Mouse (Mus musculus): ENCODE data around the gene Nos3. TPM values are rescaled to one million over a fixed set of nuclear protein-coding genes. Genes with fewer than 3 reads are reported as not detected.
A peak's percentile ranks its signal among the peaks of the same experiment; 100 is the strongest.

The Nos3 gene
- total RNA-seq, 2 experiments from 2014 or later = 7.1 to 14.2 TPM

DNA sequence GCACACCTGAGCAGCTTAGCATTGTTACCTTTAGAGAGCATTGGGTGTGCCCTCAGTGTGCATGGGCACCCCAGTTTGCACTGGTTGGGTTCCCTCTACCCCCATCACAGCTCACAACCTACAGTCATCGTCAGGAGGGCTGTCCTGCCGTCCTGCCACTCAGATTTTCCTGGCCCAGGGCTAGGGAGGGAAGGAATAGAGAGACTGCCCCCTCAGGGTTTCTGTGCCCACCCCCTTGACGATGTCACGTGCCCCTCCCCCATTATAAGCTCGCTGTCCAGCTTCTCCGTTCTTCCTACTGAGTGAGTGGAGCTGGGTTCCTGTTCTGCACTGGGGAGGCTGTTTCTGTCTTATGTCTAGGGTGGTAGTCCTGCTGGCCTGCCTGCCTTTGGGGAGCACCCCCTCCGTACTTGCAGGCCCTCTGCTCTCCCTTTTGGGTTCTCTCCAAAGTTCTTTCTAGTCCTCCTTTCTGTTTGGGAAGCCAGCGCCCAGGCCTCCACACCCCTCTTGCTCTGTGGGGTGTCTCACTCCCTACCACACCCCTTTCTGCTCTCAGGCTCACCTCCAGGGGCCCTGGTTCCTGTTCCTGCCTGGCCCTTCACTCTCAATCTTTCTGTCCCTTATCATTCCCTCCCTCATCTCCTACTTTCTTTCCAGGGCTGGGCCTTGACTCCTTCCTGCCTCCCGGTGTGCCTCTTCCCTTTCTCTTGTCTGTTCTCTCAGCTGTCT lies 62.1 kb downstream of the Nos3 start:
- no peak for DNase-seq

DNA sequence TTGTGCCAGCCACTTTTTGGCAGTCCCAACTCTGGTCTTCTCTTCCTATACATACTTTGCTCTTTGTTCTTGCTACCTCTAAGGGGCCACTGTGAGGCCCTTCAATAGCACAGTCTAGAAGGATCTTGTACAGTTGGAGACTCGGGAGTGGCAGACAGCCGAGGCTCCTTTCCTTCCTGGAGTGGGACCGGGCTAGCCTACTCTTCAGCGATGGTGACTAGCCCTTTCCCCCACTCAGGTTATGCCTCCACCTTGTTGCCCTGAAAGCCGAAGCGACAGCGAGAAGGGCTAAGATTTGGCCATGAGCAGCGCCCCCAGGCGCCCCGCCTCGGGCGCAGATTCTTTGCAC lies 62.6 kb downstream of the Nos3 start:
- no peak for DNase-seq

DNA sequence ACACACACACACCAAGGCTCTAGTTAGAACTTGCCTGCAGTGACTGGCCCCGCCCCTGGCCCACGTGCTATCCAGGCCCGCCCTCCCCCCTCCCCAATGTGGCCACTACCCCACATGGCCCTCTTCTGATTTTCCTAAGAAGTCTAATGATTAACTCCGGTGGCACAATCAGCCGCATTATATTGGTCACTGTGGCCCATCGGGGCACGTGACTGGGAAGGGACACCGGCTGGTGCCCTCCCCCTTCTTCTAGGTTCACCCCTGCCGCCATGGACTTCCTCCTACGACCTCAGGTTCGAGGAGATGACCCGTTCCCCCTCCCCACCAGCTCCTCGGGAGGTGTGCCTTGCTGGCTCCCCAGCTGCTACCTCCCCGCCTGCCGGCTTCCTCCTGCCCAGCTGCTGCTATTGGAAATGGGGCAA lies 63.4 kb downstream of the Nos3 start:
- DNase-seq = no peak

DNA sequence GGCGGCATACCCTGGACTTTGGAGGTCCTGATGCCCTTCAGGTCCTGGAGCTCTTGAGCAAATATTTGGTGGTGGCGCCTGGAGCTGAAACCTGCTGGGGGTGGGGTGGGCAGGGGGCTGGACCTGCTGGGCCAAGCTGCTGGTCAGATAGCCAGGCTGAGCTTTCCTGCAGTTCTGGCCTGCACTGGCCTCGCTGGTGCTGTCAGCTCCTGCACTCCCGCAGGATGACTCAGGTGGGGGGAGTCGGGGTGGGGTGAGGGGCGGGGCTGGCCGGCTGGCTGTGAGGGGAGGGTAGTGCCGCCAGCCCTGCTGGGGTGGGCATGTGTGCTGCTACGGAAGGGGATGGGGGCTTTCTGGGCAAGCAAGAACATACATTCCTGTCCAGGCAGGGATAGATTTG lies 64.0 kb downstream of the Nos3 start:
- DNase-seq = peak; percentile 60 to 68

DNA sequence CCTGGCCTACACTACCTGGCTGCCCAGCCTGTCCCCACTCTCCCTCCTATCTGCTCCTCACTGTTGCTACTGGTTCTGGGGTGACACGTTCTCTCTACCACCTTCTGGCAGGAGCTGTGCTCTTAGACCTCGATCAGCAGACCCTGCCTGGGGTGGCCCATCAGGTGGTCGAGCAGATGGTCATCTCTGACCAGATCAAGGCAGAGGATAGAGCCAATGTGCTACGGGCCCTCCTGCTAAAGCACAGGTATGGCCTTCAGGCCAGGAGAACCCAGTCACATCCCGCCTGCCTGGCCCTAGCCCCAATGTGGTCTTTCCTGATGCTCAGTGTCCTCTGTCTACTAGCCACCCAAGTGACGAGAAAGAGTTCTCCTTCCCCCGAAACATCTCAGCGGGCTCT lies 69.4 kb downstream of the Nos3 start:
- DNase-seq = no peak

Other genes starting within 250 kb of the Nos3 start
- gene Nupl2, start 199.8 kb upstream of the Nos3 start, total RNA-seq (2021) = 1 to 10 TPM; 6.0 to 6.4 TPM
- 10 to 100 TPM; 14.4 to 14.7 TPM for gene Kcnh2, start 13.2 kb upstream of the Nos3 start, total RNA-seq (2021)
- gene Atg9b, start 27.3 kb downstream of the Nos3 start, total RNA-seq (2021) = 1 to 10 TPM in 1 of 2 experiments, under 1 TPM in 1; 0.99 to 1.6 TPM
- 10 to 100 TPM; 66.8 to 76.5 TPM for gene Abcb8, start 28.9 kb downstream of the Nos3 start, total RNA-seq (2021)
- under 1 TPM; 0.26 to 0.36 TPM for gene Asic3, start 48.6 kb downstream of the Nos3 start, total RNA-seq (2021)
- gene Cdk5, start 58.7 kb downstream of the Nos3 start, total RNA-seq (2021) = 10 to 100 TPM; 36.5 to 44.0 TPM
- 10 to 100 TPM; 44.4 to 62.2 TPM for gene Slc4a2, start 59.0 kb downstream of the Nos3 start, total RNA-seq (2021)
- gene Fastk, start 80.5 kb downstream of the Nos3 start, total RNA-seq (2021) = 10 to 100 TPM; 89.8 to 91.1 TPM
- gene Tmub1, start 83.0 kb downstream of the Nos3 start, total RNA-seq (2021) = 10 to 100 TPM; 11.0 to 16.2 TPM
- gene Agap3, start 87.4 kb downstream of the Nos3 start, total RNA-seq (2021) = 10 to 100 TPM; 83.0 to 83.1 TPM
- gene Gbx1, start 162.4 kb downstream of the Nos3 start, total RNA-seq (2021) = not detected
- under 1 TPM in 1 of 2 experiments, not detected in 1; 0.49 TPM for gene Asb10, start 176.2 kb downstream of the Nos3 start, total RNA-seq (2021)
- gene 4931409K22Rik, start 192.0 kb downstream of the Nos3 start, total RNA-seq (2021) = not detected
- 10 to 100 TPM; 69.3 to 79.2 TPM for gene Abcf2, start 212.7 kb downstream of the Nos3 start, total RNA-seq (2021)
- gene Chpf2, start 221.9 kb downstream of the Nos3 start, total RNA-seq (2021) = 10 to 100 TPM; 35.7 to 52.5 TPM